Mouse (Mus musculus) megakaryocyte-erythroid progenitor cell, adult 5 weeks (primary cell): ENCODE results near the gene Heatr5b. TPM values are rescaled to one million over a fixed set of nuclear protein-coding genes. Genes with fewer than 3 reads are reported as not detected.

Experiments used
- polyA plus RNA-seq: library from polyadenylated mRNA; stranded (reverse); fragments of >175 nt; gene quantifications from 2 replicates; pipeline ENCODE4 v1.2.3, GENCODE M21; 2012

The Heatr5b gene
- polyA plus RNA-seq = 1.8 TPM in 2 replicates

DNA sequence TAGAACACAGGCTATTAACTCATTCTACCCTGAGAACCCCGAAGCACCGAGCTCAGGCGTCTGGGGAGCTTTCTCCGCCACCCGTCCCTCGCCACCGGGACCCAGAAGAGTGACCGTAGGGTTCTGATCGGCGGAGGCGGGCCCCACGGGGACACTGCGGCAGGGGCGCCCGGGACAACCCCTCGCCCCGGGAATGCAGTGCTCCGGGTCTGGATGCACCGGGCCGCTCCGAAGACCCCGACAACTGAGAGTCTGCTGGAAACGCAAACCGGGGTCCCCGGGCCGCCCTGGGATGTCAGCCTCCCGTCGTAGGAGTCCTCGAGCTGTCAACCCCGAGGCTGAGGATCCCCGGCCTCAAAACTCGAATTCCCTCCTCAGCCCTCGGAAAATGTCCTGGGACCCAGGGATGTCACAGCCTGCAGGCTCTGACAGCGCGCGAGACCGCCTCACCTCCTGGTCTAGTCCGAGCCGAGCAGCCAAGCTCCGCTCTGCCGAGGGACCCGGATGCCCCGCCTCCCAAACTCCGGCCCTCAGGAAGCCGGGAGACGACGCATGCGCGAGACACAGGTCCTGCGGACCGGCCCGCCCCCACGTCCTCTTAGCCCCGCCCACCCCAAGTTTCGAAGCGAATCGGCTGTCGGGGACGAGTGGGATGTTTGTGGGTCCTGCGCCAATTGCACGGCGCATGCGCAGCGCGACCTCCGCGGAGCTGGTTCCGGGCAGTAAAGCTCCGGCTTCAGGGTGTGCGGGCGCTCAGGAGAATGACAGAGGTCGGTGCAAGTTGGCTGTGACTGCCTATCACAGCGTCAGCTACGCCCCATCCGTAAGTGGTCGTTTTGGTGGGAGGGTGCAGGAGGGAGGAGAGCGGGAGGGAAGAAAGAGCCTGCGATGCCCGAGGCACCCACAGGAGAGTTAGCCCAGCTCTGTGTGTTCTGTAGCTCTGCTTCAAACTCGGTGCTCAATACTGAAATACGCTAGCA lies at the start of gene Heatr5b, which contains the start of gene Gpatch11:
Gene Heatr5b (minus strand): TSS at position 509 of the 980 bp plus-strand sequence.
Gene Gpatch11 (plus strand): TSS at position 712 of the 980 bp plus-strand sequence.

DNA sequence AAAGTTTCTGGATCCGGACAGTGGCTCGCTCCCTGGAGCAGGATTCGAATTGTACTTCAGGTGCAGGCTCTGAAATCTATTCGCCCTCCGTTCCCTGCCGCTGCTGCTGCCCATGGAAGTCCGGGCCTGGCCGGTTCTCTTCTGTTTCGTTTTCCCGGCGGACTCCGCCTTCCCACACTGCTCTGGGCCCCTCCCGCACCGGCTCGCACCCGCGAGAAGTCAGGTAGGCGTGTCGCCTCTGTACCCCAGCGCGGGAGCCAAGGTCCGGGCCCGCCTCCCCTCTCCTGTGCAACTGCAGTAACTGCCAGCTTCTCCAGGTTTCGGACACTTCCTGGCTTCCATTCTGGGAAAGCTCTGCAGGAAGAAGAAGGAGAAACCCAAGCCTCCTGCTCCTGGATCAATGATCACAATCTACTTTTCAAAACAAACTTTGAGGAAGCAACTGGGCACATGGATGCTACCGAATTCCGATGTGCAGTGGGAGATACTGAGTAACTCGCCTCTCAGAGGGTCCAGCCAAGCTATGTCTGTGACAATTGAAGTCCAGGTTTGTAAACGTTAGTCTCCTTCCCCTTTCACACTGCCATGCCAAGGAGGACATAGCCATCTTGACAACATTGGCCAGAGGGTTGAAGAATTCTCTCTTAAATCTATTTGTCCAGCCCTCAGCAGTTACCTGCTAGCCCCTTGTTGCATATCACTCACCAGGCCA lies 47.4 kb upstream of the Heatr5b start, which contains the start of gene Eif2ak2:
Gene Eif2ak2 (minus strand): TSS at position 173 of the 712 bp plus-strand sequence.

DNA sequence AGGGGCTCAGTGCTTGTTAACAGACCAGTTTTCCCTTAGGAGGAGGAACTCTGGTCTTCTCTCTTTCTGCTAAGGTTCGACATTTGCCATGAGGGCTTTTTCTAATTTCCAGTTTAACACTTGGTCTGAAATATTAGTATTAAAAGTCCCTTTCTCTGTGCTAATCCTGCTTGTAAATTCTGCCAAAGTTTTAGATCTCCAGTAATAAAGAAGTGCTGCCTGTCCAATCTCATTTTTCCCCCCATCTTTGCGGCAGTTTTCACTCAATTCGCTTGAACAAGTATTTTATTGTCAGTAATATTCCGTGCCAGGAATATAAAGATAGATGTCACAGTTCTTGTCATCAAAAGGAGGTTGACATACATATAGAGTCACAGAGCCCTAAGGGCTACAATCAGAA lies 98.1 kb downstream of the Heatr5b start, which contains the start of gene Strn:
Gene Strn (minus strand): TSS at position 101 of the 400 bp plus-strand sequence.

Other genes with a start within 250 kb of the Heatr5b start
- gene Strn, start 98.2 kb downstream of the Heatr5b start, polyA plus RNA-seq = 2.0 and 2.8 TPM in 2 replicates
- gene Gpatch11, start 203 bp upstream of the Heatr5b start, polyA plus RNA-seq = 1.1 and 1.2 TPM in 2 replicates
- gene Eif2ak2, start 47.2 kb upstream of the Heatr5b start, polyA plus RNA-seq = 8.9 and 10.0 TPM in 2 replicates
- gene Sult6b1, start 71.6 kb upstream of the Heatr5b start, polyA plus RNA-seq = not detected in 2 replicates
- gene Cebpzos, start 81.1 kb upstream of the Heatr5b start, polyA plus RNA-seq = 5.0 and 6.2 TPM in 2 replicates
- gene Cebpz, start 101.7 kb upstream of the Heatr5b start, polyA plus RNA-seq = 37.7 and 48.4 TPM in 2 replicates
- gene Ndufaf7, start 101.8 kb upstream of the Heatr5b start, polyA plus RNA-seq = 1.9 and 2.1 TPM in 2 replicates
- gene Prkd3, start 185.5 kb upstream of the Heatr5b start, polyA plus RNA-seq = 1.3 TPM in 2 replicates
- gene Qpct, start 216.5 kb upstream of the Heatr5b start, polyA plus RNA-seq = 0.02 TPM in 1 of 2 replicates, not detected in the other